Mouse (Mus musculus): ENCODE measurements around the gene P2ry13. TPM values are rescaled to one million over a fixed set of nuclear protein-coding genes. Genes with fewer than 3 reads are reported as not detected.

The P2ry13 gene
- total and polyA plus RNA-seq, 3 experiments, result 0.39 to 0.97 (median 0.92) TPM

DNA sequence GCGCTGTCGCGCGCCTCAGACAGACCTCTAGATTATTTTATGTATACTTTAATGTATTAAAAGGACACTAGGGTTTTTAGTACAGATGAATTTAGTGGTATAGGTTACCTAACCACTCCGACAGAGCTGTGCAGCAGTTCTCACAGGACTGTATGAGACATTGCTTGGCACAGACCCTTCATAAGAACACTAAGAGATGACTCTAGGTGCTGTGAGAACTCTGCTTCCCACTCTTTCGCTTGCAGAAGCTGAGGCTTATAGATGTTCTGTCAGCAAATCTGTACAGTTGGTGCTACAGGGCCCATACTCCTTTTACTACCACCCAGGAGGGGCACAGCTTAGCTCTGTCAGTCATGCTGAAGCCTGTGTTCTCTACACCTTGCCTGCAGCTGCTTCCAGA lies 19.0 kb downstream of the P2ry13 start:
- no peak overlapping the region for H3K27ac ChIP-seq
- WGBS, result 94% methylated on average over 6 of the region's 6 CpGs
- no peak overlapping the region for H3K9ac ChIP-seq (ENCODE audit: low read depth, low read length)
- no peak for TF ChIP-seq POLR2A (IDR thresholded peaks at IDR 0.05; ENCODE audit: insufficient read depth, low read depth, low read length)
- no peak for TF ChIP-seq EP300 (IDR thresholded peaks at IDR 0.05; ENCODE audit: insufficient read depth, low read depth, low read length)
- no peak for TF ChIP-seq CTCF (IDR thresholded peaks at IDR 0.05)
- DNase-seq, result no peak
- H3K27me3 ChIP-seq (ENCODE audit: control insufficient read depth, insufficient read depth, low read length), result no peaks in the 10 kb centered on the region
- H3K4me1 ChIP-seq (ENCODE audit: control insufficient read depth, insufficient read depth, low read length), result no peaks in the 10 kb centered on the region
- intact Hi-C loops (cut with DNase I), result no loop called here
- no peaks in the 10 kb centered on the region for H3K36me3 ChIP-seq (ENCODE audit: control insufficient read depth, insufficient read depth, low read length)
- no peaks in the 10 kb centered on the region for H3K79me2 ChIP-seq (replicated peaks; ENCODE audit: control insufficient read depth, insufficient read depth, low read length)
- no peak overlapping the region for H3K4me3 ChIP-seq

DNA sequence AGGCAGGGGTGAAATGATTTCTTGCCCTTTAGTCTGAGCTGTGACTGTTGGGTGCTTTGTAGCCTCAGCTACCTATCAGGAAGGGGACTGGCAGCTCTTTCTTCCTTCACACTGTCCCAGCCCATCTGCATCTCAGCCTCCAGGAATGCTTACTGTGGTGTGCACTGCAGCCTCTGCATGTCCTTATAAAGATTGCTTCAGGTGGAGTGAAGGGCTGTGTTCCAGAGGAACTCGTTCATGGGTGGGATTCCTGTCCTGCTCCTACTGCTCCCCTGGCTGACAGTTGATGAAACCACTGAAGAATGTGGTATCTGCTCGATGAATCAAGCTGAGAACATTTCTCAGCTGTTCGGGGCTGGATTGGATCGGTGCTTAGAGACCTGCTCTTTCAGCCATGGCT lies 23.3 kb downstream of the P2ry13 start:
- H3K9ac ChIP-seq (ENCODE audit: low read depth, low read length), result no peak overlapping the region
- no peaks in the 10 kb centered on the region for H3K79me2 ChIP-seq (replicated peaks; ENCODE audit: control insufficient read depth, insufficient read depth, low read length)
- WGBS, result 66% methylated on average over 4 of the region's 4 CpGs
- no peaks in the 10 kb centered on the region for H3K27me3 ChIP-seq (ENCODE audit: control insufficient read depth, insufficient read depth, low read length)
- intact Hi-C loops (cut with DNase I), result no loop called here
- no peaks in the 10 kb centered on the region for H3K4me1 ChIP-seq (ENCODE audit: control insufficient read depth, insufficient read depth, low read length)
- no peak overlapping the region for H3K4me3 ChIP-seq
- no peaks in the 10 kb centered on the region for H3K36me3 ChIP-seq (ENCODE audit: control insufficient read depth, insufficient read depth, low read length)
- DNase-seq, result no peak
- H3K27ac ChIP-seq, result no peak overlapping the region
- TF ChIP-seq EP300 (IDR thresholded peaks at IDR 0.05; ENCODE audit: insufficient read depth, low read depth, low read length) (no peak), CTCF (IDR thresholded peaks at IDR 0.05) (no peak), POLR2A (IDR thresholded peaks at IDR 0.05; ENCODE audit: insufficient read depth, low read depth, low read length) (no peak)

DNA sequence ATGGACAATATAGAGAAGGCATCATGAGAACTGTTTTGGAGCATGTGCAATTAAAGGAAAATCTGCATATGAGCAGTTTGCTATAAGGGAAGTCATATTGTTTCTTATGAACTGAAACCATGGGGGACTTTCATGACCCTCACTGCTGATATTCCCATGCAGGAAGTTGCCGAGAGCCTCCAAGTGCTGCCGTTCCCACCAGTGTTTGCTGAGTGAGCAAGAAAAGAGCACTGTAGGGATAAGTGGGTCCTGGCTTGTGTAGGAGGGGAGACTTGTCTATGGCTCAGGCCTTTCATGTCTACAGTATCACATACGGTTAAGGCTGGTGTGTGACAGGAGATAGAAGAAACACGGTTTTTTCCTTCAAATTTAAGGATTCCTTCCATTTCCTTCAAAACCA lies 25.0 kb downstream of the P2ry13 start:
- H3K79me2 ChIP-seq (replicated peaks; ENCODE audit: control insufficient read depth, insufficient read depth, low read length), result no peaks in the 10 kb centered on the region
- H3K4me3 ChIP-seq, result no peak overlapping the region
- 57% methylated on average over 4 of the region's 4 CpGs for WGBS
- no peak overlapping the region for H3K27ac ChIP-seq
- H3K4me1 ChIP-seq (ENCODE audit: control insufficient read depth, insufficient read depth, low read length), result no peaks in the 10 kb centered on the region
- H3K36me3 ChIP-seq (ENCODE audit: control insufficient read depth, insufficient read depth, low read length), result no peaks in the 10 kb centered on the region
- no peak for TF ChIP-seq CTCF (IDR thresholded peaks at IDR 0.05)
- no peak for TF ChIP-seq EP300 (IDR thresholded peaks at IDR 0.05; ENCODE audit: insufficient read depth, low read depth, low read length)
- TF ChIP-seq POLR2A (IDR thresholded peaks at IDR 0.05; ENCODE audit: insufficient read depth, low read depth, low read length), result no peak
- H3K27me3 ChIP-seq (ENCODE audit: control insufficient read depth, insufficient read depth, low read length), result no peaks in the 10 kb centered on the region
- no peak for DNase-seq
- H3K9ac ChIP-seq (ENCODE audit: low read depth, low read length), result no peak overlapping the region
- intact Hi-C loops (cut with DNase I), result no loop called here

DNA sequence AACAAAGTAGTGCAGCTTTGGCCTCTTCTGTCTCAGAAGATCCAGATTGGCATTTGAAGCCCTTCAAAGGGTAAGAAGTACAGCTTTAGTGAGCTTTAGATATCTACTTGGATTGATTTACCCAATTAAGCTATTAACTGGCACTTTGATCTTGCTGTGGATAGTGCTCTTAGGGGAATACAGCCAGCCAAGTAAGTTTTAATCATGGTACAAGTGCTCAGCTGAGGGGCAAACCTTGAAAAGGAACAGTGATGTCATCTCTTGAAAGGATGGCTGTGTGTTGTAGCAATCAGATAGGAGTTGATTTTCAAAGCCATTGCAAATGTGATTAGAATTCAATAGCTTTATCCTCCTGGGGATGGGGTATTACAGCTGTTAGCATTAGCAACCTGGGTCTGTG lies 28.6 kb downstream of the P2ry13 start:
- H3K79me2 ChIP-seq (replicated peaks; ENCODE audit: control insufficient read depth, insufficient read depth, low read length), result no peaks in the 10 kb centered on the region
- DNase-seq, result no peak
- H3K27ac ChIP-seq, result no peak overlapping the region
- no peak overlapping the region for H3K4me3 ChIP-seq
- no peak overlapping the region for H3K9ac ChIP-seq (ENCODE audit: low read depth, low read length)
- no peak for TF ChIP-seq EP300 (IDR thresholded peaks at IDR 0.05; ENCODE audit: insufficient read depth, low read depth, low read length)
- TF ChIP-seq POLR2A (IDR thresholded peaks at IDR 0.05; ENCODE audit: insufficient read depth, low read depth, low read length), result no peak
- TF ChIP-seq CTCF (IDR thresholded peaks at IDR 0.05), result no peak
- intact Hi-C loops (cut with DNase I), result no loop called here
- H3K36me3 ChIP-seq (ENCODE audit: control insufficient read depth, insufficient read depth, low read length), result no peaks in the 10 kb centered on the region
- H3K27me3 ChIP-seq (ENCODE audit: control insufficient read depth, insufficient read depth, low read length), result no peaks in the 10 kb centered on the region
- no peaks in the 10 kb centered on the region for H3K4me1 ChIP-seq (ENCODE audit: control insufficient read depth, insufficient read depth, low read length)

DNA sequence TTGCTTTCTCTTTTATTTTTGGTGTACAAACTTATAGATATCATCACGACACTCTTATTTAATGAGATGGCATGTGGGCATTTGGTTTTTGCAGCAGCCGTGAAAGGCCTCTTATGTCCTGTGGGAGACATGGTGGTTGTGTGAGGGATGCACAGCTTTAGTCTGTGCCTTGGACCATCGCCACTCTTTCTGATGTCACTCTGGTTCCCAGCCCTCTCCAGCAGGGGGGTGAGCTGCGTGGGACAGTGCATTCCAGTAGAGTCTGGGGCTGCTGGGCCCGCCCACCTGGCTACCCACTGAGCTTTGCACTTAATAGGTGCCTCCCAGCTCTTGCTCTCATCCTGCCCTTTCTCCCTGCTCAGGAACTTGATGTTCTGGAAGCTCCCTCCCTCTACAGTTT lies 29.5 kb downstream of the P2ry13 start:
- Histone ChIP-seq H3K27ac (no peak overlapping the region), H3K36me3 (ENCODE audit: control insufficient read depth, insufficient read depth, low read length) (no peaks in the 10 kb centered on the region), H3K27me3 (ENCODE audit: control insufficient read depth, insufficient read depth, low read length) (no peaks in the 10 kb centered on the region), H3K4me1 (ENCODE audit: control insufficient read depth, insufficient read depth, low read length) (no peaks in the 10 kb centered on the region), H3K79me2 (replicated peaks; ENCODE audit: control insufficient read depth, insufficient read depth, low read length) (no peaks in the 10 kb centered on the region), H3K9ac (ENCODE audit: low read depth, low read length) (no peak overlapping the region), H3K4me3 (no peak overlapping the region)
- TF ChIP-seq EP300 (IDR thresholded peaks at IDR 0.05; ENCODE audit: insufficient read depth, low read depth, low read length) (no peak), POLR2A (IDR thresholded peaks at IDR 0.05; ENCODE audit: insufficient read depth, low read depth, low read length) (no peak), CTCF (IDR thresholded peaks at IDR 0.05) (no peak)
- WGBS, result 65% methylated on average over 5 of the region's 5 CpGs
- no peak for DNase-seq
- intact Hi-C loops (cut with DNase I), result no loop called here

DNA sequence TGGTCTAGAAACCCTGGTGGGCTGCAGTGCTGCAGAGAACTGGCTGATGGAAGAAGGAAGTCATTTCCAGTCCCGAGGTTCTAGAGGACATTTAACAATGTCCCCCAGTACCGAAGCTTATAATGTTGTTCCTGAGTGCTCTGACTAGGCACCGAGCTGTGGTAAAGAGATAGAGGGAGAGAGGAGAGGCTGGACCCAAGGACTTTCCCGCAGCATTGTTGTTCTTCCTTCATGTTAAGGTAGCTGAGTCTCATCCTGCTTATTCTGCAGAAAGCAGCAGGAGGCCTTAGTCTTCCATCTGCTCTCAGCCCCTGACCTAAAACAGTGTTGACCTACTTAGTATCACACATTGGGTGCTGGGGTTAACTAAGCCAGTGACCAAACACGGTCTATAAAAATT lies 33.8 kb downstream of the P2ry13 start:
- no peaks in the 10 kb centered on the region for H3K4me1 ChIP-seq (ENCODE audit: control insufficient read depth, insufficient read depth, low read length)
- H3K9ac ChIP-seq (ENCODE audit: low read depth, low read length), result no peak overlapping the region
- no peaks in the 10 kb centered on the region for H3K79me2 ChIP-seq (replicated peaks; ENCODE audit: control insufficient read depth, insufficient read depth, low read length)
- intact Hi-C loops (cut with DNase I), result loop anchor here (5.0 to 10.0 kb wide), 2 partner anchors 138 to 565 kb away; no protein-coding TSS in a partner anchor
- no peaks in the 10 kb centered on the region for H3K36me3 ChIP-seq (ENCODE audit: control insufficient read depth, insufficient read depth, low read length)
- WGBS, result 57% methylated on average over 5 of the region's 5 CpGs
- TF ChIP-seq CTCF (IDR thresholded peaks at IDR 0.05), result no peak
- TF ChIP-seq EP300 (IDR thresholded peaks at IDR 0.05; ENCODE audit: insufficient read depth, low read depth, low read length), result no peak
- no peak for TF ChIP-seq POLR2A (IDR thresholded peaks at IDR 0.05; ENCODE audit: insufficient read depth, low read depth, low read length)
- no peak for DNase-seq
- no peak overlapping the region for H3K4me3 ChIP-seq
- H3K27me3 ChIP-seq (ENCODE audit: control insufficient read depth, insufficient read depth, low read length), result no peaks in the 10 kb centered on the region
- no peak overlapping the region for H3K27ac ChIP-seq

All from heart, adult 2 months (tissue).